Mouse (Mus musculus): ENCODE results near the gene Gm4881. TPM values are rescaled to one million over a fixed set of nuclear protein-coding genes. Genes with fewer than 3 reads are reported as not detected.
"Not testable (repeated sequence)": the region's sequence is repeated elsewhere in the genome, so short reads cannot be mapped to it uniquely, and the experiment has no call there.

The Gm4881 gene
- total RNA-seq, 2 experiments from 2014 or later = not detected

DNA sequence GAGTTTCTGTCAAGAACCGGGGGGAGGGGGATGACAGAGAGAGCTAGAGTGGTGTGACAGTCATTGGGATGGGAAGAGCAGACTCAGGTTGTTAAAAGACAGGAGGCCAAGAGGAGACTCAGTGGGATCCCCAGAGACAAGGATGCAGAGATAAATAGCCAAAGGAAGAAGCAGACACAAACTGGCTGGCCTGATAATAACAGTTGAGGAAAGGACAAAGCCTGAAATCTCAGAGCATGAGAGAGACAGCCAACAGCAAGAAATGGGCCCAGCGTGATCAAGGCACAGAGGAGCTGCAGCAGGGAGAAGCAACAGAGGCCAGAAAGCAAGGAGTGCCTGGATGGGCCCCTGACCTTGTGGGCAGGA lies 42.0 kb downstream of the Gm4881 start:
- DNase-seq = no peak
- intact Hi-C loops (cut with DNase I) = loop anchor here (10.0 kb wide), 1 partner anchor 173 kb away; the partner anchor contains the start of genes Grik5 and Zfp574

DNA sequence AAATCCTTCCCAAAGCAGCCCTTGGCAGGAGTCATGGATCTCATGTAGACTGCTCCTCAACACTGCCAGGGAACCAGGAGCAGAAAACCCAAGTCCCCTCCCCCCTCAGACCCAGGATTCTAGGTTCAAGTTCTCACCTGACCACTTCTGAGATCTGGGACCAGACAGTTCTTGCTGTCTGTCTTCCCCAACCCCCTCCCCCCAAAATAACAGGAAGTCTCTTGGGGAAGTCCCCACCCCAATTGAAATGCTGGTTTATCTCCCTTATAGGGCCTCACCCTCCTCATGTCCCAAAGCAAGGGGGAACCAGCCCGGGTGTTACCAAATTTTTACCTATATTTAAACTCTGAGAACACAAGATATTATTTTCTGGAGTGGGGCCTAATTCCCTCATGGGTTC lies 42.5 kb downstream of the Gm4881 start:
- intact Hi-C loops (cut with DNase I) = loop anchor here (10.0 kb wide), 1 partner anchor 173 kb away; the partner anchor contains the start of genes Grik5 and Zfp574
- DNase-seq = no peak

DNA sequence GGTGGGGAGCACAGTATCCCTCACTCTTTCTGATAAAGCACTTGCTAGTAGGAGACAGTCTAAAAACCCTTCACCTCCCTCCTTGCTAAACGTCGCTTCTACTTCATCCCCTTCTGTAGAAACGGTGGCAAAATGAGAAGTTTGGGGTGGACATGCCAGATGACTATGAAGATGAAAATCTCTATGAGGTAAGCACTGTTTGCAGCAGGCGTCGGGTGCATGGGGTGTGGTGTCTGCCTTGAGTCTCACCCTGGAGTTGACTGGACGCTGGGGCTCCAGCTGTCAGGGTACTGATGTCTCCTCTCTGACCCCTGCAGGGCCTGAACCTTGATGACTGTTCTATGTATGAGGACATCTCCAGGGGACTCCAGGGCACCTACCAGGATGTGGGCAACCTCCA lies 43.2 kb downstream of the Gm4881 start:
- intact Hi-C loops (cut with DNase I) = loop anchor here (10.0 kb wide), 1 partner anchor 174 kb away; the partner anchor contains the start of genes Grik5 and Zfp574
- no peak for DNase-seq

DNA sequence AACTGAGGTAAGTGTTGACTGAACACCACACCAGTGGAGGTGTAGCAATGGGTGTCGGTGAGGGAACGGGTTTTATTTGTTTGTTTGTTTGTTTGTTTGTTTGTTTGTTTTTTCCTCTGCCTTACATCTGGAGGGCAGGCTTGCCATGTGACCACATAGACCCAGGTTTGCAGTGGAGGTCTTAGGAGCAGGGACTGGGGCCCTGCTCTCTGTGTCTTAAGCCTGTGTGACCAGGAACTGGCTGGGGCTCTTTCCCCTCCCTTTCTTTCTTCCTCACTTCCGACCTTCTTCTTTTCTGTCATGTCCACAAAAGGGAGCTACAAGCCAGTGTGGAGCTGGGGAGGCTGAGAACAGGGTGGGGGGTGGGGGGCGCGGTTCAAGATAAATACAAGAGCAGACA lies 46.3 kb downstream of the Gm4881 start:
- intact Hi-C loops (cut with DNase I) = no loop called here
- no peak for DNase-seq

DNA sequence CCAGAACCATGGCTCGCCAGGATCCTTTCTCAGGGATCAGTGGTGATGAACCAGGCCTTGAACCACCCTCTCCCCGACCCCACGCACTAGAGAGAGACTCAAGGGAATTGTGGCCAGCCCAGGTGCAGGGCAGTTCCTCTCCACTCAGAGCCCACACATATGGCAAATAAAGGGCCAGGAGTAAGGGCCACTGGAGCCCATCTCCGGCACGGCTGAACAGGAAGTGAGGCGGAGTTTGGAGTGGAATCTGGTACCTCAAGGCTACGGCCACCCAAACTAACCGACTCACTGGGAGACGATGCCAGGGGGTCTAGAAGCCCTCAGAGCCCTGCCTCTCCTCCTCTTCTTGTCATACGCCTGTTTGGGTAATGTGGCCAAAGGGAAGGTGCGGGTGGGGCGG lies 47.1 kb downstream of the Gm4881 start, which contains the start of gene Cd79a:
Cd79a (plus strand) TSS at position 158 of the 400 bp plus-strand sequence.
- intact Hi-C loops (cut with DNase I) = no loop called here
- no peak for DNase-seq

DNA sequence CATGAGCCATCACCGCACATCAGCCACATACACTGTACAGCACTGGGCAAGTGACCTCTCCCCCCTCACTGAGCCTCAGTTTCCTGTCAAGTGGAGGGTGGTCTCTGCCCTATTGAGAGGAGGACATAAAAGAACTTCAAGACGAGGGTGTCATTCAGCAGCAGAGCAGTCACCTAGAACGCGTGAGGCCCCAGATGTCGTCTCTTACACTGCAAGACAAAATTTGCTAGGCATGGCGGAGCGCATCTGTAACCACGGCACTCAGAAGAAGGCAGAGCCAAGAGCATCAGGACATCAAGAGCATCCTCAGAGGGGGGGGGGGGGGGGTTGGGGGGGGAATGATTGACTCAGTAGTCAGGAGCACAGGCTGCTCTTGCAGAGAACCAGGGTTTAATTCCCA lies 48.0 kb downstream of the Gm4881 start:
- no peak for DNase-seq
- intact Hi-C loops (cut with DNase I) = no loop called here

DNA sequence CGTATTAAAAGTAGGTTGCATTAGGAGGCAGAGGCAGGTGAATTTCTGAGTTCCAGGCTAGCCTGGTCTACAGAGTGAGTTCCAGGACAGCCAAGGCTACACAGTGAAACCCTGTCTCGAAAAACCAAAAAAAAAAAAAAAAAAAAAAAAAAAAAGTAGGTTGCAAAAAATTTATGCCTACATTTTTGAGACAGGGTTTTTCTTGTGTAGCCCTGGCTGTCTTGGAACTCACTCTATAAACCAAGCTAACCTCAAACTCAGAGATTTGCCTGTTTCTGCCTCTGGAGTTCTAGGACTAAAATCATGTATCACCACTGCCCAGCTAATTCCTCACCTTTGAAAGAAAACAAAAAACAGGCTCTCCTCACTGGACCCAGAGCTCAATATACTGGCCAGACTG lies 48.5 kb downstream of the Gm4881 start:
- DNase-seq; intact Hi-C loops (cut with DNase I): not testable (repeated sequence)

DNA sequence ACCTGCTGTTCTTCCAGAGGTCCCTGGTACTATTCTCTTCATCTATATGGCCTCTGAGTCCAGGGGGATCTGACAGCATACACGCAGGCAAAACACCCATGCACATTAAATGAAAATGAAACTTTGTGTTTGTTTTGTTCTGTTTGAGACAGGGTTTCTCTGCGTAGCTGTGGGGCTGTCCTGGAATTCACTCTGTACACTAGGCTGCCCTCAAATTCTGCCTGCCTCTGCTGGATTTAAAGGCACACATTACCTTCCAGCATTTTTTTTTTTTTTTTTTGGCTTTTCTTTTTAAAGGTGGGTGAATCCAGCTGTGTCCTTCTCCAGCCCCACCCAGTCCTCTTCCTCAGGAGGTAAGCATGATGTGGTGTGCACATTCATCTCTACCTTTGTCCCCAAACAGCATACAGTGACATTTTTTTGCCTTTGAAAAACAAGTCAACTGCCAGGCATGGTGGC lies 52.1 kb downstream of the Gm4881 start:
- intact Hi-C loops (cut with DNase I) = loop anchor here (2.0 to 5.0 kb wide), 2 partner anchors 60 to 77 kb away; no protein-coding TSS in a partner anchor
- DNase-seq = no peak

DNA sequence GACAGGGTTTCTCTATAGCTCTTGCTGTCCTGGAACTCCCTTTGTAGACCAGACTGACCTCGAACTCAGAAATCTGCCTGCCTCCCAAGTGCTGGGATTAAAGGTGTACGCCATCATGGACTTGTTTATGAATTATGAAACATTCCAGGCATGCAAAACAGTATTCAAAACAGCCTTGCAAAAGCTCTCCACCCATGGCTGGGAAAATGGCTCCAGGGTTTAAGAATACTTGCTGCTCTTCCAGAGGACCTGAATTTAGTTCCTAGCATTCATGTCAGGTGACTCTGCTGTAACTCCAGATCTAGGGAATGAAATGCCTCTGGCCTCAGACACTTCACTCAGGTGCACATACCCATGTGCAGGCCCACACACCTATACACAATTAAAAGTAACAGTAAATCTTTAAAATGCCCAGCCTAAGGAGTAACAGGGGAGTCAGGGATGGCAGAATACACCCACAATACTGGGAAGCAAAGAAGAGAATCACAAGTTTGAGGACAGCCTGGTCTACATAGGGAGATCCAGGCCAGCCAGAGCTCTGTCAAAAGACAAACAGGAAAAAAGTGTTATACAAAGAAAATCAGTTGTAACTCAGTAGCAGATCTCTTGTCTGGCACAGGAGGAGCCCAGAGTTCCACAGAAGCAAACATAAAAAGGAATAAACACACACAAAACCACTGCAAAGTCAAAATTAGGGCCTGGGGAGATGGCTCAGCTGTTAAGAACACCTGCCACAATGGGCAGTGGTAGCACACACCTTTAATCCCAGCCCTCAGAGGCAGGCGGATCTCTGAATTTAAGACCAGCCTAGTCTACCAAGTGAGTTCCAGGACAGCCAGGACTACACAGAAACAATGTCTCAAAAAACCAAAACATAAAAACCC lies 52.8 kb downstream of the Gm4881 start:
- intact Hi-C loops (cut with DNase I) = loop anchor here (2.0 to 5.0 kb wide), 3 partner anchors 13 to 77 kb away; no protein-coding TSS in a partner anchor
- no peak for DNase-seq

DNA sequence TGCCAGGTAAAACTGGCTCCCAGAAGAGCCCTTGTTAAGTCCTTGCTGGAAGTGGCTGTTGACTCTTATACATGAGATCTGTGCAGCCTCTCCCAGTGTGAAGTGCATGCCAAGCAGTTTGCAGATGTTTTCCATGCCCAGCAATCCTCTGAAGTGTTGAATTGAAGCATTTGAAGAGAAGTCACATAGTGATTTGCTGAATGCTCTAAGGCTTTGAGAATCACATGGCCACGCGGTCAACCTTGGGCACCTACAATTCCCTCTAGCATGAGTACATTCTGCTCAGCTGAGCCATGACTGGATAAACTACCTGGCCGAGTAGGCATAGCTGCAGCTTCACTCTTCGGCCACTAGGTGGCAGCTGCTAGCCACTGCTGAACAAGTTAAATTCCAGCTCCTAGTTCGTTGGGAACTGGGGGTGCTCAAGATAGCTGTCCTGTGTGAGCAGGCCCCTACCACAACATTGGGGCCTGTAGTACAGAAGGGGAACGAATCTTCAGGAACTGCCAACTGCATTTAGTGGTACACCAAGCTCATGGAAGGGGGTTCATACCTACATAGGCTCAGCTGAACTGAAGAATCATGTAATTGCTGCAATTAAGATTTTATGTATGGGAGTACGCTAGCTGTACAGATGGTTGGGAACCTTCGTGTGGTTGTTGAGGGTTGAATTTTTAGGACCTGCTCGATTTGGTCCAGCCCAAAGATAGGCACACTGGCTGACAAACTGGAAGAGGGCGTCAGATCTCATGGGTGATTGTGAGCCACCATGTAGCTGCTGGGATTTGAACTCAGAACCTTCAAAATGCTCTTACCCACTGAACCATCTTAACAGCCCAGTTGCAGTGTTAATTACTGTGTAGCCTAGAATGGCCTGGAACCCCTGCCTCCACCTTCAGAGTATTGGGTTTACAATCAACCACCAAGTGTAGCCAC lies 53.7 kb downstream of the Gm4881 start:
- intact Hi-C loops (cut with DNase I) = loop anchor here (2.0 to 5.0 kb wide), 2 partner anchors 14 to 62 kb away; no protein-coding TSS in a partner anchor
- DNase-seq = peak; percentile 39 to 42

DNA sequence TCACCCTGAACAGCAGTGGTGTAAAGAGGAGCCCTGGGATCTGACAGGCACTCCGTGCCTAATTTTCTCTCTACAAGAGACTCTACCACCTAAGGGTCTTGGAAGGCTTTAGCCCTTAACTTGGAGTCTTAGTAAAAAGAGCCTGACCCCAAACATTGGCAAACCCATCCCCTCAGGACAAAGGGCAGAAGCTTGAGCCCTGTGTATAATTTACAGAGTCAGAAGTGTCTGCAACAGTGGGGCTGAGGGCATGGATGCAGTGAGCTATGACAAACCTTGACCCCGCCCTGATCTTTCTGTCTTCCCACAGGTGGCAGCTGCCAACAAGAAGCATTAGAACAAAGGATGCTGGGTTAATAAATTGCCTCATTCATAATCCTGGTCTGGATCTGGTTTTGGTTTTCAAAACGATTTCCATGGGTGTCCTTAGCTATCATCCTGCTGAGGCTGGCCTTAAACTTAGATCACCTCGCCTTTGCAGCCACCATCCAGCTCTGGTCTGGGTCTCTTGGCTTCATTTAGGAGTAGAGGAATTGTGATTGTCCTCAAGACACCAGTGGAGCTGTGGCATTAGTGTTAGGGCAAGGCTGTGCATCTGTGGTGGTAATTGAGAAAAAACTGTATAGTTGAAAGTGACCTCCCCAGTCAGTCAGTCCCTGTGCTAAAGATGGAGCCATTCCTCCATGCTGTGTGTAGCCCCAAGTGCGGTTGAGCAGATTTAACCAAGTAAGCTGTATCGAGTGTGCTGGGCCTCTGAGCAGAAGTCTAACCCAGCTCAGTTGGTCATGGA lies 54.7 kb downstream of the Gm4881 start:
- intact Hi-C loops (cut with DNase I) = loop anchor here (2.0 to 10.0 kb wide), 3 partner anchors 15 to 385 kb away; partner anchors contain the start of gene Zfp428

DNA sequence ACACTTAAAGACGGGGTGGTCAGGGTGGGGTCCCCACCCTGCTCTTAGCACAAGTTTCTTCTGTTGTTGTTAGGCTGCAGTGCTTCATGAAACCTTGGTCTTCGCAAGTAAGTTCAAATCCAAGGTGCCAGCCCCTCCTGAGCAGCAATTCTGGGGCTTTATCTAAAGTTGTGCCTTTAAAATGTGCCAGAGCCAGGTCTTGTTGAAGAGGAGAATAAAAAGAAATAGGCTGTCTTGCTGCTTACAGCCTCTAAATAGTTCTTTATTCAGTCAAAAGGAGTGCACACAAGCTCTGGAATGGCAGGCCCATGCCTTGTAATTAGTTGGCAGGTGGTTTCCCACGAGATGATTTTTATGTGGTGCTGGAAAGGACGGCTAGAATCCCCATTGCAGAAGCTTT lies 57.2 kb downstream of the Gm4881 start:
- intact Hi-C loops (cut with DNase I) = loop anchor here (10.0 kb wide), 1 partner anchor 382 kb away; the partner anchor contains the start of gene Zfp428
- DNase-seq = no peak

More for the DNA sequence above, 54.7 kb downstream of the Gm4881 start:
- DNase-seq = no peak

DNA sequence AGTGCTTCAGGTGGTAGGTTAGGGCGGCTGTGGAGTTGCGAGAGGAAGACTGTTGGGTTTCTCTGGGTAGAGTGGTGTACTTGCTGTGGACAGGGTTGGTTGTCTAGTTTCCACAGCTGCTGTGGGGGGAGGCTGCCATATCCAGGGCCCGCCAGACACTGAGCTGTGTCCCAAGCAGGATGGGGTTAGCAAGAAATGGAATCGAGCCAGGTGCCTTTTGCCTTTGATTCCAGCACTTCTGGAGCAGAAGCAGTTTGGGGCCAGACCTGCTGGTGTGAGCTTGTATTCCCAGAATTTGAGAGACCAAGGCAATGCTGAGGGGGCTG lies 58.0 kb downstream of the Gm4881 start:
- intact Hi-C loops (cut with DNase I) = loop anchor here (10.0 kb wide), 1 partner anchor 381 kb away; the partner anchor contains the start of gene Zfp428
- no peak for DNase-seq

DNA sequence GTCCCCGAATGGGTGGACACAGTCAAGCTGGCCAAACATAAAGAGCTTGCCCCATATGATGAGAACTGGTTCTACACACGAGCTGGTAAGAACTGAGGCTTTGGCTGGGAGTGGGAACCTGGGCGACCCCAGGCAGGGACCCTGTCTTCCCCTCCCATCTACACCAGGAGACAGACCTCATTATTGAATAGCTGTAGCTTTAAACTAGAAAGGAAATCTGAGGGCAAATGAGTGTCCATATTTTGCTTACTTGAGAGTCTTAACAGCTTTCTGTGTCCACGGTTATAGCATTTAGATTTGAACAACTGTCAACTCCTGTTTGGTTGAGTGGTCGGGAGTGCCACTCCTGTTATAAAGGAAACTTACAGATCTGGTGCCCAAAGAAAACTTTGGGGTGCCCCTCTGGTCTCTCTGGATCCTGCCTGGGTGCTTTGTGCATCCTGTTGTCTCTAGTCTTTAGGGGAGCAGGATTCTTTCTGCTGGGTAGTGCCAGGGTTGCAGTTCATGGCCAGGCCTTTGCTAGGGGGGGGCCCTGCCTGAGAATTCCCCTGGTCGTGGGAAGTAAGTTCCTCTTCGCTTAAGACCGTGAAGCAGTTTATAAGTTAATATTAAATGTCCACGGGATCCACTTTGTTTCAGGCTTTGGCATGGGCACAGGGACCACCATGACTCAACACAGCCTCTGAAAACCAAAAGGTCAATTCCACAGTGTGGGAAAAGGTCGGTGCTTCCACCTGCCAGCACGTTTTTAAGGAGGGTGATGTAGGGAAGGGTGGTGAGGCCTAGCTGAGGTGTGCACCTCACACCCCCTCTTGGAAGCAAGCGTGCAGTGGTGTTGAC lies 58.6 kb downstream of the Gm4881 start:
- intact Hi-C loops (cut with DNase I) = loop anchor here (10.0 kb wide), 1 partner anchor 381 kb away; the partner anchor contains the start of gene Zfp428
- DNase-seq = no peak

DNA sequence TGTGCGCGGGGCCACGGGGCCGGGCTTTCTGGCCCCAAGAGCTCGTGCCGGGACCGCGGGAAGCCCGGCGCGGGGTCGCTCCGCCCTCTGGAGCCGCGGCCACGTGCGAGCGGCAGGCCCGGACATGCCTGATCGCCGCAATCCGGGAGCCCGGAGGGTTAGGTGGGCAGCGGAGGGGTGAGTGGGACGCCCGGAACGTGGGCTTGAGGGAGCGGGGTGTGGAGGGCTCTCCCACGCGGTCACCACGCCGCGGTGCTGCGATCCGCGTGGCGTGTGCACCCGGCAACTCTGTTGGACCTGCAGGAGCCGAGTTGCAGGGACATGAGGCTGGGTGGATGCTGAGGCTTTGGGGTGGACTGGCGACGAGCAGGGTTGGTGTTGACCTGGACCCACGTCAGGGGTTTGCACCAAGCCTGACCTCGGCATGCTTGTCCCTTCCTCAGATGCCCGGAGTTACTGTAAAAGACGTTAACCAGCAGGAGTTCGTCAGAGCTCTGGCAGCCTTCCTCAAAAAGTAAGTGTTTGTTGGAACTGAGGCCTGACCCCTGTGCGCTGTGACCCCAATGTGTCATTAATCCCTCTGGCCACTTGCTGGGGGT lies 59.5 kb downstream of the Gm4881 start:
- intact Hi-C loops (cut with DNase I) = loop anchor here (10.0 kb wide), 1 partner anchor 380 kb away; the partner anchor contains the start of gene Zfp428
- no peak for DNase-seq

DNA sequence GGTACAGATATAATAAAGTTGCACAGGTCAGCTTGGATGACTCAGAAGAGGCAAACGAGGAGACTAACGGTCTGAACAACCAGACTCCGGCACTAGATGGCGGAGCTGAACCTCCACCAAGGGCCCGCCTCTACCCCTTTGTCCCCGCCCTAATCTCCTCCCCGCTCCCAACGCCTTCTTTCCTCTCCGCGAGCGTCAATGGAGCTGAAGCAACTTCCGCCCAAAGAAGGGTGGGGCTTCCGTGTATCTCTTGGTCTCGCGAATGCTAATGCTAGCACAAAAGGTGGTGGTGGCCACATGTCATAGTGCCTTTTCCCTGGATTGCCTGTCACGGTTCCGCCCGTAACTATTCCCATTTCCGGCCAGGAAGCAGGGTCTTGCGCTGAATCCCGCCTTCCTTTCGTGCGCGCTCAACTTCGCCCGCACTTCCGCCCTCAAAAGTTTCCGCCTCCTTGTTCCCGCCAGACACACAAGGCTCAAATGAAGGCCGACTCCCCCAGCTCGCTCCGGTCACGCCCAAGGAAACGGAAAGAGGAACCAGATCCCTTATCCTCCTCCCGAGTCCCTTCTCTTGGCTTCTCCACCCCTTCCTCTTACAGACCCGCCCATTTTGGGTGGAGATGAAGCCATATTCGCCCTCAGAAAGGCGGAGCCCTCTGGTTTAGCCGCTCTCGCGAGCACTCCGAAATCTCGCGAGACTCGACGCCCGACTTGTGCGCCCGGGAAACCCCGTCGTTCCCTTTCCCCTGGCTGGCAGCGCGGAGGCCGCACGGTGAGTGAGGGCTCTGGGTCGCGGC lies 60.2 kb downstream of the Gm4881 start, which contains the start of gene Rps19:
Rps19 (plus strand) TSS at position 476 of the 797 bp plus-strand sequence.
- intact Hi-C loops (cut with DNase I) = loop anchor here (10.0 kb wide), 1 partner anchor 379 kb away; the partner anchor contains the start of gene Zfp428
- peak; percentile 98 to 99 for DNase-seq
